Mouse (Mus musculus) large intestine, adult 2 months (tissue): ENCODE data around the gene Gabrd. TPM values are rescaled to one million over a fixed set of nuclear protein-coding genes. Genes with fewer than 3 reads are reported as not detected.
"Not testable (repeated sequence)": the region's sequence is repeated elsewhere in the genome, so short reads cannot be mapped to it uniquely, and the experiment has no call there.

ENCODE experiments used
- DNase-seq: peaks from one replicate; pipeline ENCODE4 v3.0.0-alpha.2; 2012; ENCODE audit warnings: low read depth, low spot score
- WGBS: fragments of 180-500 bp; shearing (Covaris S2); methylation state at CpG from one replicate; pipeline ENCODE4 v1.1.7; 2018; 5-methylcytosine and 5-hydroxymethylcytosine counted together
- polyA plus RNA-seq: library from polyadenylated mRNA; depleted of rRNA; stranded (reverse); fragments of >200 nt; gene quantifications from 2 replicates; pipeline ENCODE4 v1.2.3, GENCODE M21; 2012; rRNA removed

Gabrd gene
- 0.51 and 0.94 TPM in 2 replicates for polyA plus RNA-seq

- DNase-seq, result no peak
- under 1% methylated on average over 47 of the region's 57 CpGs for WGBS
Observed at GRCm38 (mm10) chr4:155397511-155398221, at the start of gene Gabrd. Gabrd (minus strand) TSS chr4:155398112.

- DNase-seq, result no peak
- 67% methylated on average over 3 of the region's 3 CpGs for WGBS
Observed at GRCm38 (mm10) chr4:155442808-155443207, 44.9 kb upstream of the Gabrd start.

GRCm38 (mm10) chr4:155433993-155434392, 36.1 kb upstream of the Gabrd start:
- 67% methylated on average over 5 of the region's 5 CpGs for WGBS
- DNase-seq, result no peak

GRCm38 (mm10) chr4:155432358-155432757, 34.4 kb upstream of the Gabrd start:
- WGBS, result 69% methylated on average over 6 of the region's 6 CpGs
- DNase-seq, result no peak

- DNase-seq, result no peak
- WGBS, result 86% methylated on average over 3 of the region's 3 CpGs
Observed at GRCm38 (mm10) chr4:155429202-155429601, 31.3 kb upstream of the Gabrd start.

- DNase-seq, result no peak
Observed at GRCm38 (mm10) chr4:155428442-155428841, 30.5 kb upstream of the Gabrd start.

- no peak for DNase-seq
- 67% methylated on average over 6 of the region's 6 CpGs for WGBS
Observed at GRCm38 (mm10) chr4:155426272-155426671, 28.4 kb upstream of the Gabrd start.

GRCm38 (mm10) chr4:155423988-155424387, 26.1 kb upstream of the Gabrd start:
- 71% methylated on average over 5 of the region's 5 CpGs for WGBS
- DNase-seq, result no peak

GRCm38 (mm10) chr4:155421412-155422370, 23.8 kb upstream of the Gabrd start:
- DNase-seq, result not testable (repeated sequence)
- 76% methylated on average over 23 of the region's 30 CpGs for WGBS

GRCm38 (mm10) chr4:155420137-155420536, 22.2 kb upstream of the Gabrd start:
- DNase-seq, result no peak
- WGBS, result 86% methylated on average over 3 of the region's 3 CpGs

GRCm38 (mm10) chr4:155414656-155415235, 16.8 kb upstream of the Gabrd start:
- WGBS, result 63% methylated on average over 9 of the region's 9 CpGs

GRCm38 (mm10) chr4:155413641-155414335, 15.9 kb upstream of the Gabrd start:
- DNase-seq, result no peak
- 75% methylated on average over 11 of the region's 11 CpGs for WGBS

More at GRCm38 (mm10) chr4:155414656-155415235, 16.8 kb upstream of the Gabrd start:
- no peak for DNase-seq

GRCm38 (mm10) chr4:155412124-155412523, 14.2 kb upstream of the Gabrd start:
- DNase-seq, result no peak
- 83% methylated on average over 6 of the region's 6 CpGs for WGBS

GRCm38 (mm10) chr4:155409058-155409776, 11.3 kb upstream of the Gabrd start, which contains the start of gene Cfap74:
Cfap74 (plus strand) TSS chr4:155409190.
- 3% methylated on average over 35 of the region's 35 CpGs for WGBS
- no peak for DNase-seq

GRCm38 (mm10) chr4:155408695-155409057, 10.8 kb upstream of the Gabrd start:
- DNase-seq, result no peak
- 6% methylated on average over 8 of the region's 8 CpGs for WGBS

- WGBS, result 38% methylated on average over 1 of the region's 1 CpGs
Observed at GRCm38 (mm10) chr4:155402489-155402888, 4.6 kb upstream of the Gabrd start.

GRCm38 (mm10) chr4:155401121-155401520, 3.2 kb upstream of the Gabrd start:
- WGBS, result 73% methylated on average over 7 of the region's 7 CpGs
- no peak for DNase-seq

More at GRCm38 (mm10) chr4:155402489-155402888, 4.6 kb upstream of the Gabrd start:
- DNase-seq, result no peak

GRCm38 (mm10) chr4:155398222-155398540, 269 bp upstream of the Gabrd start:
- 2% methylated on average over 9 of the region's 9 CpGs for whole genome bisulfite sequencing
- DNase-seq, result no peak

- DNase-seq, result no peak
- 81% methylated on average over 4 of the region's 4 CpGs for WGBS
Observed at GRCm38 (mm10) chr4:155396751-155397150, 1.2 kb downstream of the Gabrd start.
